Mouse (Mus musculus): ENCODE measurements at regions not wholly inside any gene's neighbourhood (a gene's known extent, or its start where the extent isn't known, plus 50 kb on each side); places are given as distances from the start of the nearest gene placed in this dataset.

DNA sequence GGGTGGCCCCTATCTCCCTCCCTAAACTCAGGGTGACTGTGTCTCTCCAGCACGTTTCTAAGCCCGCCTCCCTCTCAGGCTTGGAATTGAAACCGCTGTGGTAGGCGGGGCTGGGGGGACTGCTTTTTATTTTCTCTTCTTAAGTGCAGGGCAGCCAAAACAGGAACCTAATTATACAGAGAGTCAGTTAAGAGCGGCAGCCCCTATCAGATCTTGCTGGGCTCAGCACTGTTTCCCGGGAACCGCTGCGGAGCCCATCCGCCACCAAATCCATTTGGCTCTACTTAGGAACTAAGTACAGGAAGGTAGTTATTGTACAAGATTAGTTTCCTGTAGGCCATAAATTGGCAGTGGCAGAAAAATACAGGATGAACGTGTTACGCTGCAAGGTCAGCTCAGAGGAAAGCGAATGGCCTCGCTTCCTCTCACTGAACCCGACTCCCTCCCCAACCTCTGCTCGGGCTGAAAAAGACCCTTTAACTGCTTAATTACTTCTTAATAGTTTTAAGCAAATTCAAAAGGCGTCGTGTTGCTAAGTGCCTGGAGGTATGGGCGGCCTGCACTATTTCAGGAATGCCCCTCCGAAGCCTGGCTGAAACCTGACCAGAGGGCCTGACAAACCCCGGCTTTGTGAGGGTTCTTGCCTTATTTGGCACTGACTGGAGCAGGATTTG, 83.6 kb downstream of the Irs2 start:
- Histone ChIP-seq H3K4me3 (ENCODE audit: low read length) (no peak overlapping the region), H3K27ac (peak overlapping the region; percentile 67), H3K9ac (replicated peaks; ENCODE audit: low read length) (no peak overlapping the region), H3K27me3 (ENCODE audit: insufficient read depth, low read length) (no peaks in the 10 kb centered on the region), H3K9me3 (ENCODE audit: low read length) (no peaks in the 10 kb centered on the region), H3K36me3 (ENCODE audit: insufficient read depth, low read length) (no peaks in the 10 kb centered on the region), H3K4me1 (ENCODE audit: insufficient read depth, low read length) (peaks cover 30% of the 10 kb centered on the region), H3K4me2 (ENCODE audit: low read depth, low read length) (peak overlapping the region; percentile 25; the same call in 1 of the 2 replicates)
- TF ChIP-seq CTCF (IDR thresholded peaks at IDR 0.05; ENCODE audit: low read depth), result no peak
- WGBS, result 10% methylated on average over 20 of the region's 20 CpGs
- DNase-seq (ENCODE audit: low spot score) (peak; percentile 63), ATAC-seq (no peak)

DNA sequence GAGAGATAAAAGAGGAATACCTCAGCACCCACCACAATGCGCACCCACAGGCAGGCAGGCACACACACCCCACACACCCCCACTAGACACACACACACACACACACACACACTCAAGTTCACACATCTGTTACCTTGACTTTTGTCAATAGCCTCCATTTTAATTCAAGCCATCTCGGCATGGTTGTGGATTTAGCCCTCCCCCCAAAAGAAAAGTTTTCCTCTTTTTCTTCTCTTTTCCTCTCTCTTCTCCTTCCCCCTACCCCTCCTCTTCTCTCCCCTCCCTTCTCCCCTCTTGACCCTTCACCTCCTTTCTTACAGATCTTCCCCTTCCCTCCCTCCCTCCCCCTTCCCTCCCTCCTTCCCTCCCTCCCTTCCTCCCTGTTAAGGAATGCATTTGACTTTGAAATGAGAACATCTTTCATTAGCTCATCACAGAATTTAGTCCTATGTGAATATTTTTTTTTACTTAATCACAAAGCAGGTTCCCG, 84.2 kb downstream of the Irs2 start:
- Histone ChIP-seq H3K4me2 (ENCODE audit: low read depth, low read length) (peak overlapping the region; percentile 25; the same call in 1 of the 2 replicates), H3K36me3 (ENCODE audit: insufficient read depth, low read length) (no peaks in the 10 kb centered on the region), H3K27ac (peak overlapping the region; percentile 67), H3K9ac (replicated peaks; ENCODE audit: low read length) (no peak overlapping the region), H3K4me3 (ENCODE audit: low read length) (no peak overlapping the region), H3K27me3 (ENCODE audit: insufficient read depth, low read length) (no peaks in the 10 kb centered on the region), H3K4me1 (ENCODE audit: insufficient read depth, low read length) (peaks cover 30% of the 10 kb centered on the region), H3K9me3 (ENCODE audit: low read length) (no peaks in the 10 kb centered on the region)
- WGBS, result 22% methylated on average over 3 of the region's 3 CpGs
- DNase-seq (ENCODE audit: low spot score) (no peak), ATAC-seq (no peak)
- no peak for TF ChIP-seq CTCF (IDR thresholded peaks at IDR 0.05; ENCODE audit: low read depth)

DNA sequence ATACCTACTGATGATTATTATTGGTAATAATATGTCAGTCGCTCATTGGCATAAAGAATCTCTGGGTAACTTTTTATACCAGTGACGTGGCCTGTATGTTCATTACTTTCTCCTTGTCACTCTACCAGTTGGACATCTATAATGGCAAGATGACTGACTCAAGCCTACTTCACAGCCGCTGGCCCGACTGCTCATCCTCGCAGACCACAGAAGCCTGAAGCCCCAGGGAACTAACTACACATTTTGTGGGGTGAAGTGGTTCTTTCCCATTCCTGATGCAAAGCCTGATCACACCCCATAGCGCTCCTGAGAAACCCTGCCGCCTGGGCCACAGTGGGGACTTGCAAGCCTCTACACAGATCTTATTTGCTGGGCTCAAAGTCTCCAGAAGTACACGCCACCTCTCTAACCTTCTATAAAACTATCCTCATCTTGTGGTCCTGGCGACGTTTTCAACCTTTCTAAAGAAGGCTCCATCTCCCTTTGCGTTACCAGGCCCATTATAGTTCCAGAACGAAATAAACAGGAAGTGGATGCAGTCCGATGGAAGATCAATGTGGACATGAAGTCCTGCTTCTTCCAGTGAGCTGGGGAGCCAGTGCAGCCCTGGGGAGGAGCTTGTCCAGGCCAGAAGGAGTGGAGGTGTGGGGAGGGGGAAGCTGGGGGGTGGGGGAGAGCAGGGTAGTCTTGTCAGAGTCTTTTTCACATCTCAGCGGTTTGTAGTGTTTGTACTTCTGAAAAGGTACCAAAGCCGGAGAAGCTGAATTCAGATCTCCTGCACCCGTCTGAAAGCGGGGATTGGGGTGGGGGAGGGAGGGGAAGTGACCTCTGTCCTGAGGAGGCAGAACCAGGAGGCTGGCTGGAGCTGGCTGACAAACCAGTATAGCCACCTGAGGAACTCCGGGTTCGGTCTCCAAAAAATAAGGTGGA, 84.9 kb downstream of the Irs2 start:
- no peak for DNase-seq (ENCODE audit: low spot score)
- no peak for ATAC-seq
- Histone ChIP-seq H3K36me3 (ENCODE audit: insufficient read depth, low read length) (no peaks in the 10 kb centered on the region), H3K27ac (no peak overlapping the region), H3K9ac (replicated peaks; ENCODE audit: low read length) (no peak overlapping the region), H3K9me3 (ENCODE audit: low read length) (no peaks in the 10 kb centered on the region), H3K27me3 (ENCODE audit: insufficient read depth, low read length) (no peaks in the 10 kb centered on the region), H3K4me2 (ENCODE audit: low read depth, low read length) (no peak overlapping the region), H3K4me1 (ENCODE audit: insufficient read depth, low read length) (peaks cover 24% of the 10 kb centered on the region), H3K4me3 (ENCODE audit: low read length) (no peak overlapping the region)
- WGBS, result 49% methylated on average over 19 of the region's 19 CpGs
- TF ChIP-seq CTCF (IDR thresholded peaks at IDR 0.05; ENCODE audit: low read depth), result no peak

DNA sequence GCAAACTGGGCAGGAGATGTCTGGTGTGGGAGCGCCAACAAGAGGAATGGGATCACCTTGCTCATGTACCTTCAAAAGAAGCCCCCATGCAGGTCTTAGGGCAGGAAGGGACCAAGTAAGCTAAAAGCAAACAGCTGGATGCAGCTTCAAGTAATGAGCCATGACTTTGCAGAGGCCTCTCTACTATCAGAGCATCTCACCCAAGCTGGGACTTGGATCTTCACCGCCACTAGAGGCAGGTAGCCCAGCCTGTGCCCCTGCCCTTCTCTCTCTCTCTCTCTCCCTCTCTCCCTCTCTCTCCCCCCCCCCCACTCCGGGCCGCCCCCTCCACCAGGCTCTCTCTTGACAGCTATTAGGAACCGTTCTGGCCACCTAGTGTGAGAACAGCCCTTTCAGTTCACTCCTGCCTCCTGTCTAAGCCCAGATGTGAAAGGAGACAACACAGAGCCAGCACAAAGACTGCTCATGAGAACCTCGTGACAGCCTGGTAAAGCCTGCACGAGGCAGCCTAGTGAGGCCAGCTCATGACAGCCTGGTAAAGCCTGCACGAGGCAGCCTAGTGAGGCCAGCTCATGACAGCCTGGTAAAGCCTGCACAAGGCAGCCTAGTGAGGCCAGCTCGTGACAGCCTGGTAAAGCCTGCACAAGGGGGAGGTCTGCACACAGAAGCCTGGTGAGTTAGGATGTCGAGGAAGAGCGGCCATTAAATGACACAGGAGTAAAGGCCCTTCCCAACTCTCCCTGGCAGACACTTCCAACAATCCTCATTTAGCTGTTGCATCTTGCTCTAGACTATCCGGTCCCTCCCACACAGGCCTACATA, 85.8 kb downstream of the Irs2 start:
- Histone ChIP-seq H3K9me3 (ENCODE audit: low read length) (no peaks in the 10 kb centered on the region), H3K27me3 (ENCODE audit: insufficient read depth, low read length) (no peaks in the 10 kb centered on the region), H3K27ac (peak overlapping the region; percentile 49), H3K4me2 (ENCODE audit: low read depth, low read length) (no peak overlapping the region), H3K9ac (replicated peaks; ENCODE audit: low read length) (no peak overlapping the region), H3K4me1 (ENCODE audit: insufficient read depth, low read length) (peaks cover 23% of the 10 kb centered on the region), H3K36me3 (ENCODE audit: insufficient read depth, low read length) (no peaks in the 10 kb centered on the region), H3K4me3 (ENCODE audit: low read length) (no peak overlapping the region)
- DNase-seq (ENCODE audit: low spot score) (no peak), ATAC-seq (no peak)
- no peak; the same call in 1 of the 2 replicates for TF ChIP-seq CTCF (IDR thresholded peaks at IDR 0.05; ENCODE audit: low read depth)
- 40% methylated on average over 11 of the region's 12 CpGs for WGBS

DNA sequence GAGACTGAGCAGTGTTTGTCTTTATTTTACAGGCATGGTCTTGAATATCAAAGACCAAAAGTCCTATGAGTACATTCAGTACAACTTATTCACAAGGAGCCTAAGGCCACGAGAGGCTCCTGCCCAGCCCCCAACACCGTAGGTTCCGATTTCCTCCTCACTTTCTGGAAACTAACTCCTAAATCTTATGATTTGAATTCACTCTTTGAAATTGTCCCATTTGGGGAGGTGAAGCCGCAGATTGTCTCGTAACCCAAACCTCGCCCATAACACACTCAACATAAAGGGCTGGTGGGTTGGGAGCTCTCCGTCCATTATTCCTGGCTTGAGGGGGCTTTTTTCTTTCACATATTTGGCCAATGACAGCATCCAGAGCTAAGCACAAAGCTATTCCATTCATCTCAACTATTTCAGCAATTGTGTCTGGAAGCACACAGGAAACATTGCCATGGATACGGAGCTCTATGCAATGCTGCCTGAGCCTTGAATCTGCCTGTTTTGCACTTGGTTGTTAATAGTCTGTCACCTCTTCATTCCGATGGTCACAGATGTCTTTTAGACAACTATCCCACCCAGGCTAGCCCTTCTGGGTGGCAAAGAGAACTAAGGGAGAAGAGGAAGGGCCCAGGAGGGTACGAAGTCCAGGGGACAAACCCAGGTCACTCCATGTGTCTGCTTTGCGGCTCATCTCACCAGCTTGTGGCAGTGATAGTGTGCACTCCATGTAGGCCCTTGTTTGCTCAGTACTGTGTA, 86.6 kb downstream of the Irs2 start:
- H3K27me3 ChIP-seq (ENCODE audit: insufficient read depth, low read length), result no peaks in the 10 kb centered on the region
- ATAC-seq, result peak; percentile 36
- TF ChIP-seq CTCF (IDR thresholded peaks at IDR 0.05; ENCODE audit: low read depth), result no peak
- WGBS, result 26% methylated on average over 11 of the region's 11 CpGs
- no peaks in the 10 kb centered on the region for H3K9me3 ChIP-seq (ENCODE audit: low read length)
- DNase-seq (ENCODE audit: low spot score), result peak; percentile 69
- H3K27ac ChIP-seq, result peak overlapping the region; percentile 49
- H3K36me3 ChIP-seq (ENCODE audit: insufficient read depth, low read length), result no peaks in the 10 kb centered on the region
- H3K4me3 ChIP-seq (ENCODE audit: low read length), result no peak overlapping the region
- peaks cover 23% of the 10 kb centered on the region for H3K4me1 ChIP-seq (ENCODE audit: insufficient read depth, low read length)
- H3K4me2 ChIP-seq (ENCODE audit: low read depth, low read length), result no peak overlapping the region
- H3K9ac ChIP-seq (replicated peaks; ENCODE audit: low read length), result no peak overlapping the region

DNA sequence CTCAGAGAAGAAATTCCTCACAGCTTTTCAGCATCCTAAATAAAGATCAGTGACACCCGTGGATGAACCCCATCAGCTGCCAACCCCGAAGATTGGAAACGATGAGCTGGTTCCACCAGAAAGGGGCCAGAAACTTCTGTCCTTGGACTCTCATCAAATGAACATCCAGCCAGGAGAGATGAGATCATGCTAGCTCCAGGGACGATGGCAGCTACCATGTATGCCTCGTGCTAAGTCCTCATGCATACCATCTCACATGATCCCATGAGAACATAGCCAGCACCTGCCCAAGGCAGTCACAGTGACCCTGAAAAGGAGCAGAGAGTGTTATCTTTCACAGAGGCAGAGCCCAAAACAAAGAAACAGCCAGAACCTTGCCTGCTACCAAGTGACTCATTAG, 88.6 kb downstream of the Irs2 start:
- H3K4me1 ChIP-seq (ENCODE audit: insufficient read depth, low read length), result peaks cover 9% of the 10 kb centered on the region; the same call in 1 of the 2 replicates
- no peak overlapping the region for H3K4me2 ChIP-seq (ENCODE audit: low read depth, low read length)
- H3K36me3 ChIP-seq (ENCODE audit: insufficient read depth, low read length), result no peaks in the 10 kb centered on the region
- no peaks in the 10 kb centered on the region for H3K9me3 ChIP-seq (ENCODE audit: low read length)
- no peak for TF ChIP-seq CTCF (IDR thresholded peaks at IDR 0.05; ENCODE audit: low read depth)
- H3K27ac ChIP-seq, result no peak overlapping the region
- no peak overlapping the region for H3K4me3 ChIP-seq (ENCODE audit: low read length)
- no peak overlapping the region for H3K9ac ChIP-seq (replicated peaks; ENCODE audit: low read length)
- H3K27me3 ChIP-seq (ENCODE audit: insufficient read depth, low read length), result no peaks in the 10 kb centered on the region
- WGBS, result 82% methylated on average over 5 of the region's 5 CpGs
- DNase-seq (ENCODE audit: low spot score) (no peak), ATAC-seq (no peak)
